Mouse (Mus musculus): Measurements from ENCODE around the gene Rad51b. TPM values are rescaled to one million over a fixed set of nuclear protein-coding genes. Genes with fewer than 3 reads are reported as not detected.

The Rad51b gene
- polyA plus RNA-seq, 1 experiment from 2014 or later = 8.0 TPM

DNA sequence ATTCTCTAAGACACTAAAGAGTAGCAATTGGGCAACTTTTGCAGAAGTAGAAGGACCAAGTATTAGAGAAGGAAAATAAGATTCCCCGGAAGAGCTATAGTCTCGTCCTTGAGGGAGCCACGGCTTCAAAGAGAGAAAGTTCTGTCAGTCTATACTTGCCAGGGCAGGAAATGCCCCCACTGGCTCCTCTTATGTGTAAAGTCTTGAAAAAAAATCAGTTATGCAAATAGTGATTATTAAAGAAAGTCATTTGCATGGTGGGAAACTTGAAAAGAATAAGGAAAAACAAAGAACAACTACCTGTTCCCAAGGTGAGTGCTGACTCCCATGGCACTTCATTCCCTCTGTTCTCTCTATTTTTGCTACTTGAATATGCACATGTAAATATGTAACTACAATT lies 140.5 kb downstream of the Rad51b start:
- H3K27ac ChIP-seq = no peak overlapping the region
- no peak overlapping the region for H3K9ac ChIP-seq (replicated peaks)
- no peaks in the 10 kb centered on the region for H3K9me3 ChIP-seq
- no peak overlapping the region for H3K4me3 ChIP-seq (replicated peaks)
- H3K4me1 ChIP-seq (replicated peaks) = peaks cover 6% of the 10 kb centered on the region; the same call in 1 of the 2 replicates
- no peak for ATAC-seq (ENCODE audit: insufficient number of reproducible peaks, insufficient read depth, low FRiP score, low TSS enrichment, low read depth)
- no peaks in the 10 kb centered on the region for H3K36me3 ChIP-seq
- no peak overlapping the region for H3K4me2 ChIP-seq
- 80% methylated on average over 3 of the region's 3 CpGs for WGBS
- no peaks in the 10 kb centered on the region for H3K27me3 ChIP-seq

DNA sequence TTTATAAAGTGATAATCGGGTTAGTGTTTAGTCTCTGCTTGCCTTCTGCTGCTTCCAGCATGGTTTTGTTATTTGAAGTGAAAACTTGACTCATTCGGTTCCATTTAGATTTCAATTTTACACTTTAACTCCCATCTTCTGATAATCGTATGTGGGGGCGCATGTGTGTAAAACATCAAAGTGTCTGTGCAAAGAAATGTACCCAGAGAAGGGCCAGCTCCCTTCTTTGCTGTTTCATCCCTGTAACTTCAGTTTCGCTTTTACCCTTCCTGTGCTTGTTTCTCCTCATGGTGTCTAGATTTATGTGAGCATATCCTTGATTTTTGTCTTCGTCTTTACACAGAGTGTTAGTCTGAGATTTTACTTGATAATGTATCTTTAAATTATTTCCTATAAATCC lies 142.9 kb downstream of the Rad51b start:
- ATAC-seq (ENCODE audit: insufficient number of reproducible peaks, insufficient read depth, low FRiP score, low TSS enrichment, low read depth) = no peak
- Histone ChIP-seq H3K36me3 (no peaks in the 10 kb centered on the region), H3K9ac (replicated peaks) (no peak overlapping the region), H3K27ac (no peak overlapping the region), H3K27me3 (no peaks in the 10 kb centered on the region), H3K4me2 (no peak overlapping the region), H3K4me1 (replicated peaks) (no peaks in the 10 kb centered on the region), H3K9me3 (no peaks in the 10 kb centered on the region), H3K4me3 (replicated peaks) (no peak overlapping the region)
- 92% methylated on average over 6 of the region's 6 CpGs for WGBS

DNA sequence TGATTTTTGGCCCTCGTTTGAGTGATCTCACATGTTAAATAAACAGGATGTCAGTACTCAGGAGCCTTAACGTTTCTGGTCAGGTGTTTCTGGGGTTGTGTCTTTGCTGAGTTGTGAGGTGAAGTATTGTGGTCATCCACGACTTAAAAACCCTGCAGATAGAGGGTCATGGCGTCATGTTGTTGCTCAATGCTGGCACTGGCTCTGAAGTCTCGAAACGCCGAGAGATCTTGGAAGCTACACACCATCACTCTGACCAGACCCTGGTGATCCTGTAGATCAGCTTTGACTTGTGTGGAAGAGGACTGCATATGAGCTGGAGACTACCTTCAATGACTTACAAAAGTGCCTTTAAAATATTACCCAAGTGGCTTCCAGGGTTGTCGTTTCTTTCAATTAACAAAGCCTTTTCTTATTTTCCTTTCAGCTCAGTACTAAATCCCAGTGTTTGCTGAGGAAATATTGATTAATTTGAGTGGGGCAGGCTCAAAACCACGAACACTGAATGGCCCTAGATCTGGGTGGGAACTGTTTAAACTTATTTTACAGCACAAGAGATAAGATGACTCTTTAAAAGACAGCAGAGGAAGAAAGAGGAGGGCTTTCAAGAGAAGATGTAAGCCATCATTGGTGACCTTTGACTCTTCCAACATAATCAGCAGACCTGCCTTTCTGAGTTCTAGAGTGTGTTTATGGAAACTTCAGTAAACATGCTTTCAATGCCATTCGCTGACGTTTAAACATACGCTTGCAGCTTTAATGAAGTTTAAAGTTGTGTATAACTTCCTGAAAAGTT lies 144.3 kb downstream of the Rad51b start:
- no peak overlapping the region for H3K9ac ChIP-seq (replicated peaks)
- H3K4me3 ChIP-seq (replicated peaks) = no peak overlapping the region
- no peak for ATAC-seq (ENCODE audit: insufficient number of reproducible peaks, insufficient read depth, low FRiP score, low TSS enrichment, low read depth)
- no peaks in the 10 kb centered on the region for H3K9me3 ChIP-seq
- H3K36me3 ChIP-seq = no peaks in the 10 kb centered on the region
- no peaks in the 10 kb centered on the region for H3K27me3 ChIP-seq
- no peak overlapping the region for H3K27ac ChIP-seq
- H3K4me2 ChIP-seq = no peak overlapping the region
- no peaks in the 10 kb centered on the region for H3K4me1 ChIP-seq (replicated peaks)
- WGBS = 53% methylated on average over 12 of the region's 12 CpGs

DNA sequence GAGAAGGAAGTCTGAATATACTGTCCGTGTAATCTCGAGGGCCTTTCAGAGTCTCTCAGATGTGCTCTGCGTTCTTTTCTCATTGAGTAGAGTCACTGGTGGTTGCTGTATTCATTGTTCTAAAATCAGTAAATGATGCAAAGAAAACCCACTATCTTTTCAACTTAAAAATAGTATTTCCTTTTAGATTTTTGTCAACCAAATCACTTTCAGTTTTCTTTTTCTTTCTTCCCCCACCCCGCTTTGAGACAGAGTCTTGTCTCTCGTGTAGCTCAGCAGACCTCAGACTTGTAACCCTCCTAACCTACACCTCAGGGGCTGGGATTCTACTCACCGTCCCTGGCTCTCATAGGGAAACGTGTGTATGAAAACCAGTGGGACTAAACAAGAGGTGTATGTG lies 145.0 kb downstream of the Rad51b start:
- no peaks in the 10 kb centered on the region for H3K36me3 ChIP-seq
- no peak overlapping the region for H3K27ac ChIP-seq
- H3K4me2 ChIP-seq = no peak overlapping the region
- no peak for ATAC-seq (ENCODE audit: insufficient number of reproducible peaks, insufficient read depth, low FRiP score, low TSS enrichment, low read depth)
- H3K4me3 ChIP-seq (replicated peaks) = no peak overlapping the region
- no peaks in the 10 kb centered on the region for H3K27me3 ChIP-seq
- WGBS = 73% methylated on average over 7 of the region's 7 CpGs
- no peak overlapping the region for H3K9ac ChIP-seq (replicated peaks)
- H3K9me3 ChIP-seq = no peaks in the 10 kb centered on the region
- no peaks in the 10 kb centered on the region for H3K4me1 ChIP-seq (replicated peaks)

DNA sequence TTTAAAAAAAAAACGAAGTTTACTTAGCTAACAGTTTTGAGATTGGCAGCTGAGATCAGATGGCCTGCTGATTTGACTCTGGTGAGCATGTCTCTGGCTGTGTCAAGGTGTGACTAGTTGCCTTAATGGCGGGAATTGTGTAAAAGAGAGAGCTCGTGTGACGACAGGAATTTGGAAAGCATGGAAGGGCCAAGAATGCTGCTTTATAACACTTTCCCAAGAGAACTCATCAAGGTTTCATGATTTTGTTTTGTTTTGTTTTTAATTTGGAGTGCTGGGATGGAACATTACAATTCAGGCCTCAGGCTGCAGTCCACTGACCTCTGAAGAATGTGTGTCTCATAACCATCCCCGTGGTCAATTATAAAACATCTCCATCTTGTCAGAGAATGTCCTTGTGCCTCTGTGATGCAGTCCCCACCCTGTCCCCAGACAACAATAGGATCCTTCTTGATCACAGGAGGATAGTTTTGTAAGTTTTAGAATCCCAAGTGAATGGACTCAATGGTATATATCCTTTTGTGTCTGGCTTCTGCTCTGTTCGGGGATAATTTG lies 145.8 kb downstream of the Rad51b start:
- Histone ChIP-seq H3K4me3 (replicated peaks) (no peak overlapping the region), H3K4me2 (no peak overlapping the region), H3K9ac (replicated peaks) (no peak overlapping the region), H3K27ac (no peak overlapping the region), H3K36me3 (no peaks in the 10 kb centered on the region), H3K4me1 (replicated peaks) (no peaks in the 10 kb centered on the region), H3K9me3 (no peaks in the 10 kb centered on the region), H3K27me3 (no peaks in the 10 kb centered on the region)
- no peak for ATAC-seq (ENCODE audit: insufficient number of reproducible peaks, insufficient read depth, low FRiP score, low TSS enrichment, low read depth)
- WGBS = 71% methylated on average over 6 of the region's 6 CpGs

DNA sequence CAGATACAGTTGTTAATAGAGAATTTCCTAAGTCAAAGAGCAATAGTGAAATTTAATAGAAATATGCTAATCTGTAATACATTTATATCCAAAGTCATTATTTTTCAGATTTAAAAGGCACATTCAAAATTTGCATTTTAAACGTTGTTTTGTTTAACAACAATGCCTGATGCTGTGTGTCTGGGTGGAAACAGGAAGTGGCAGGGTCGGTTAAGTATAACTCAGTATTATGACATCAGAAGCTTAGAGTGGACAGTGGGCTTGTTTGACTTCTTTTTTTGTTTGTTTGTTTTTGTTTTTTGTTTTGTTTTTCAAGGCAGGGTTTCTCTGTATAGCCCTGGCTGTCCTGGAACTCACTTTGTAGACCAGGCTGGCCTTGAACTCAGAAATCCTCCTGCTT lies 147.6 kb downstream of the Rad51b start:
- Histone ChIP-seq H3K4me3 (replicated peaks) (no peak overlapping the region), H3K9me3 (no peaks in the 10 kb centered on the region), H3K4me2 (no peak overlapping the region), H3K27ac (no peak overlapping the region), H3K4me1 (replicated peaks) (no peaks in the 10 kb centered on the region), H3K36me3 (no peaks in the 10 kb centered on the region), H3K9ac (replicated peaks) (no peak overlapping the region), H3K27me3 (no peaks in the 10 kb centered on the region)
- 83% methylated on average over 2 of the region's 2 CpGs for WGBS
- no peak for ATAC-seq (ENCODE audit: insufficient number of reproducible peaks, insufficient read depth, low FRiP score, low TSS enrichment, low read depth)

DNA sequence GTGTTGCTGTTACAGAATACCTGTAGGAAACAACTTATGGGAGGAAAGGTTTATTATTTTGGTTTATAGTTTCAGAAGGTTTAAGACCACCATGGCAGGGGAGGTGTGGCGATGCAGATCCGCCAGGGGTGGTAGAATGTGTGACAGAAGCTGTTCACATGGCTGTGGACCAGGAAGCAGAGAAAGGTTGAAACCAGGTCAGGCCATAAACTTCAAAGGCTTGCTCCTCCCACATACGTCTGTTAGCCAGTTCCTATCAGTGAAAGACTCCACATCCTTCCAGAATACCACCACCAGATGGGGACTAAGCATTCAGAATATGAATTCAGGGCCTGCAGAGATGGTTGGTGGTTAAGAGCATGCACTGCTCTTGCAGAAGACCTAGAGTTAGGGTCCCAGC lies 150.0 kb downstream of the Rad51b start:
- Histone ChIP-seq H3K27me3 (no peaks in the 10 kb centered on the region), H3K9me3 (no peaks in the 10 kb centered on the region), H3K9ac (replicated peaks) (no peak overlapping the region), H3K36me3 (no peaks in the 10 kb centered on the region), H3K4me1 (replicated peaks) (no peaks in the 10 kb centered on the region), H3K27ac (no peak overlapping the region), H3K4me3 (replicated peaks) (no peak overlapping the region), H3K4me2 (no peak overlapping the region)
- no peak for ATAC-seq (ENCODE audit: insufficient number of reproducible peaks, insufficient read depth, low FRiP score, low TSS enrichment, low read depth)
- 33% methylated on average over 3 of the region's 3 CpGs for WGBS

DNA sequence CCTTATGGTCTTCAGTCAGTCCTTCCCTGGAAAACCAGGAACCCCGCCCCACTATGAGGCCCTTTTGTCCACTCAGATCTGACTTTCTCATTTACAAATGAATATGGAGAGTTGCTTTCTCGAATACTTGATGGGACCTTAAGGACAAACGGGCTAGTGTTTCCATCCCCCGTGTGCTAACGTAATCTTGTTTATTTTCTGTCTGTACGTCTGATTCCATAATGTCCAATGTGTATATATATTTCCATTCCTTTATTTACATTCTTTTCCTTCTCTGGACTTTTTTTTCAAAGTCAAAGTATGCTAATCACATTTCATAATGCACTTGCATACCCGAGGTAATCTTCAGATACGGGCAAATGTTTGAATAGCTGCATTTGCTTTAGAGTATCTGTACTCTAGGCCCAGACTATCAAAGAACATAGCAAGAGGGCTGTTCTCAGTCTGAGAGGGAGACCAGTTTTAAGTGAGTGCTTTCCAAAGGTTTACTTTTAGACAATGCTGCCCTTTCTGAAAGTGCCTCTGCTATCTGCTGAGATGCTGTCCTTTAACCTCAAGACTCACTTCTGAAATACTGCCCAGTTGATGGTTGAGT lies 152.8 kb downstream of the Rad51b start:
- Histone ChIP-seq H3K9me3 (no peaks in the 10 kb centered on the region), H3K4me1 (replicated peaks) (peaks cover 3% of the 10 kb centered on the region; the same call in 1 of the 2 replicates), H3K9ac (replicated peaks) (no peak overlapping the region), H3K36me3 (no peaks in the 10 kb centered on the region), H3K27ac (no peak overlapping the region), H3K27me3 (no peaks in the 10 kb centered on the region), H3K4me3 (replicated peaks) (no peak overlapping the region), H3K4me2 (no peak overlapping the region)
- ATAC-seq (ENCODE audit: insufficient number of reproducible peaks, insufficient read depth, low FRiP score, low TSS enrichment, low read depth) = no peak
- 90% methylated on average over 8 of the region's 8 CpGs for WGBS

DNA sequence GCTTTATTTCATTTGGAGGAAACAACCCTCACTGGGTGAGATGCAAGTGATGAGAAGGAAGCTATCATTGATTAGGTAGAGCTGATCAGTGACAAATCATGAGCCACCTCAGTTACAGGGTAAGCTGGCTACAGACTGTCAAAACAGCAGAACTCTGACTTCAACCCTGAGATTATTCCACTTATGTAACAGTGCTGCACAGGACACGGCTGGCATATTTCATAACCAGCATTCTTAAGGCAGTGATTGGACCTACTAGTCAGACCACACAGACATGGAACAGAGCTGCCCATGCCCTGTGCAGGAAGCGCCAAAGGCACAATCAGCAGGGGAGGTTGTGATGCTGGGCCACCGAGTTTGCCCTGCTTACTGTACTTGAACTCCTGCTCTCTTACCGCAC lies 155.8 kb downstream of the Rad51b start:
- H3K4me2 ChIP-seq = no peak overlapping the region
- H3K36me3 ChIP-seq = no peaks in the 10 kb centered on the region
- 78% methylated on average over 4 of the region's 4 CpGs for WGBS
- ATAC-seq (ENCODE audit: insufficient number of reproducible peaks, insufficient read depth, low FRiP score, low TSS enrichment, low read depth) = no peak
- H3K9ac ChIP-seq (replicated peaks) = no peak overlapping the region
- no peaks in the 10 kb centered on the region for H3K27me3 ChIP-seq
- no peaks in the 10 kb centered on the region for H3K9me3 ChIP-seq
- H3K4me1 ChIP-seq (replicated peaks) = peaks cover 16% of the 10 kb centered on the region
- no peak overlapping the region for H3K27ac ChIP-seq
- no peak overlapping the region for H3K4me3 ChIP-seq (replicated peaks)

DNA sequence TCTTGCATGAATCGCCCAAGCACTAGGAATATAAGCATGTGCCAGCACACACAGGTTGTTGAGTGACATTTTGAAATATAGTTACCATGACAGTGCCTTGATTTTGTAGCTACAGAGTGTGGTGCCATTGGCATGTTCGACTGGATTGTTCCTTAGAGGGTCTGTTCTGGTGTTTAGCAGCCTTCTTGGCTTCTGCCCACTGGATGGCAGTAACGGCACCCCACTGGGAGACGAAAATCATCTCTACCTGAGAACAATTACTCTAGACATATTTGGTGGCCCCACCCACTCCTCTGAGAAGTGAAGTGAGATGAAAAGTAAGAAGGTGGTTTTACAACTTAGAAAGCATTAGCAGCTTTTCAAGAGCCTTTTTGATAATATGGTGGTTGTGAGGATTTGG lies 156.9 kb downstream of the Rad51b start:
- no peak overlapping the region for H3K4me3 ChIP-seq (replicated peaks)
- H3K27ac ChIP-seq = no peak overlapping the region
- no peaks in the 10 kb centered on the region for H3K9me3 ChIP-seq
- H3K4me1 ChIP-seq (replicated peaks) = peaks cover 16% of the 10 kb centered on the region
- H3K36me3 ChIP-seq = no peaks in the 10 kb centered on the region
- no peaks in the 10 kb centered on the region for H3K27me3 ChIP-seq
- no peak overlapping the region for H3K9ac ChIP-seq (replicated peaks)
- ATAC-seq (ENCODE audit: insufficient number of reproducible peaks, insufficient read depth, low FRiP score, low TSS enrichment, low read depth) = no peak
- 76% methylated on average over 4 of the region's 4 CpGs for WGBS
- H3K4me2 ChIP-seq = no peak overlapping the region

DNA sequence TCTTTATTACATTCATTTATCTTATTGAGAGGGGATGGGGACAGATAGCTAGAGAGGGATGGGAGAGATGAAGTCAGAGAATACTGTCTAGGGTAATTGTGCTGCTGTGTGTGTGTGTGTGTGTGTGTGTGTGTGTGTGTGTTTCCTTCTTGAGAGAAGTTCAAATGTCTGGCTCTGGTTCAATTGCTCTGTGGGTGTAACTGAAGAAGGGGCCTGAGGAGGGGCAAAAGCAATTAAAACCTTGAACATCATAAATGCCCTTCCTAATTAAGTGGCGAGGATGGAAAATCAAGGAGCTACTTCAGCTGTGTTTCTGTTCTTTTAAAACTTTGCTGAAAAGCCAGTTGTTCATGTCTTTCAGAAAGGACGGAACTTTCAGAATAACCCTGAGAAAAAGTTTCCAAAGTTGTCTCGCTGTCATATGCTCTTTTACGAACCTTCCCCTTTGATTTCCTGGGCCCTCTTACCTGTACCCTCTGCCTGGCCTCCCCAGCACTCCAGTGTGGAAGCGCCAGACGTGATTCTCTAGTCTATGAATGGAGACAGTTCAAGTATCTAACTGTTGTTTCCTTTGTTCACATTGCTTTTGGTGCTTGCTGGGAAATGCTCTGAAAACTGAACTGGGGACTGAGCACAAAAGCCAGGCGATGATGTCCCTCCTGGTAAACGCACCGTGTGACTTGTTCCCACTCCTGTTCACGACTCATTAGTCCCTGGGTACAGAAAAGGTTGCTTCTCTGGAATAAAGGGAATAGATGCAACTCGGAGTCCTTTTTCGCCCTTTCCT lies 158.2 kb downstream of the Rad51b start:
- Histone ChIP-seq H3K9me3 (no peaks in the 10 kb centered on the region), H3K36me3 (no peaks in the 10 kb centered on the region), H3K27ac (0 out of 2 replicates have a peak overlapping the region, but pooled peaks have one; percentile 47), H3K4me2 (no peak overlapping the region), H3K27me3 (no peaks in the 10 kb centered on the region), H3K4me1 (replicated peaks) (peaks cover 16% of the 10 kb centered on the region), H3K9ac (replicated peaks) (no peak overlapping the region), H3K4me3 (replicated peaks) (no peak overlapping the region)
- ATAC-seq (ENCODE audit: insufficient number of reproducible peaks, insufficient read depth, low FRiP score, low TSS enrichment, low read depth) = no peak
- 48% methylated on average over 12 of the region's 12 CpGs for WGBS
